Mouse (Mus musculus) lung, postnatal 25 days (tissue): ENCODE measurements around the gene Sept14.

Source experiments
- DNase-seq: peaks from one replicate; pipeline ENCODE4 v3.0.0; 2022; ENCODE audit warnings: low spot score

Sept14 gene

DNA sequence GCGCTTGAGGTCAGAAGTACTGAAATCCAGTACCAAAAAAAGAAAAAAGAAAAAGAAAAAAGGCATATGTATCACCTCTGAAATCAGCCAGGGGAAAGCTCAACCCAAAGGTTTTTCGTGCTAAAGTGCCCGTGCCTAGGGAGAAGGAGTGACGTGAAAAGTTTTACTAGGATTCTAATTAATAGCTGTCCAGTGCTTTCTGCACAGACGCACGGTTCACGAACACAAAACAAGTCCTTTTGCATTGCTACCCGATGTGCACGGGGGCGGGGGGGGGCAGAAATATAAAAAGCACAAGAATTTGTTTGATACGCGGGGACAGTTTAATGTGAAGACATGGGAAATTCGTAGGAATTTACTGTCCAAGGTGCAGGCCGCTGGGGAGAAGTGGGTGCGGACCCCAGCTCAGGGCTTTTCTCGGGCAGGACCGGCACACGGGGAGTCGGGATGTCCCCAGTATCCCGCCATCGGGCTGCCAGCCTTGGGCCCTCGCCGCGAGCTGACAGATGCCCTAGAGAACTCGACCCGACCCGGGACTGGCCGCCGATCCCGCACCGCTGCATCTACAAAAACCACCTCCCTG is 38.8 kb downstream of the Sept14 start:
- DNase-seq, result no peak

DNA sequence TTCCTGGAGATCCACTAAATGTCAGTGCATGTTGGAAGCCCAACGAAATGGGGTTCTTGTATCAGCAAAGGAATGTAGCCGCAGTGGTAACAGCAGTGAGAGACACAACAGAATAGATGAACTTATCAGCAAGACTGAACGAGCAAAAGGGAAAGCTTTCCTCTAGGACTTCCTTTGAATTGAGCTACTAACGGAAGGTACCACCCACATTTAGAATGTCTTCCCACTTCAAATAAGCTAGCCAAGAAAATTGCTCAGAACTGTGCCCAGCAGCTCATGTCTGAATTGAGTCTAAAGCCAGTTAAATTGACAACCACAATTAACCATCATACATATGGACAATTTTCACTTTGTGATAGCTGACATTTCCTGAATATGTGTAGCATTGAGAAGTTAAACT is 40.5 kb downstream of the Sept14 start:
- DNase-seq, result no peak

DNA sequence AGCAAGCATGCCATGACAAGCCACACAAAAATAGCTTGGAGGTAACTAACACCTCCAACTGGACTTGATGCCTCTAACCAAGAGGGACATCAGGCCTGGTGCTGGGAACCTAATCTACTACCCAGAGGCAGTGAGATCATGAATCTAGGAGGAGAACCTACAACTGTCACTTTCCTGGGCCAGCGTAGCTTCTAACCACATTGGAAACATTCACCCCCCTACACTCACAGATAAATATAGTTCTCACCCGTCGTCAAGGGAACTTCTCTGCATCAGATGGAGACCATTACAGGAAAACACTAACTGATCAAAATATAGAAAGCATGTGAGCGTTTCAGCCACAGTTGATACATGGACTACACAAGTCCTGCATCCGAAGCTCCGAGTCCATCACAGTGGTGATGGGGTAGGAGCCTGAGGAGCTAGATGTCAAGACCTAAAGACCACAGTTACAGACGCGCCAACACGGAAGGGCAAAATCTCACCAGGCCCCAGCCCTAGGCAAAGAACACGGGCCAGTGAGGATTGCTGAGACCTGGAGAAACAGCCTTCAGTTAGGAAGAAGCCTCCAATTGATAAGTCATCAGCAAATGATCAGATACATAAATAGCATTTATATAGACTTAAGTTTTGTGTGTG is 41.9 kb downstream of the Sept14 start:
- DNase-seq, result no peak

DNA sequence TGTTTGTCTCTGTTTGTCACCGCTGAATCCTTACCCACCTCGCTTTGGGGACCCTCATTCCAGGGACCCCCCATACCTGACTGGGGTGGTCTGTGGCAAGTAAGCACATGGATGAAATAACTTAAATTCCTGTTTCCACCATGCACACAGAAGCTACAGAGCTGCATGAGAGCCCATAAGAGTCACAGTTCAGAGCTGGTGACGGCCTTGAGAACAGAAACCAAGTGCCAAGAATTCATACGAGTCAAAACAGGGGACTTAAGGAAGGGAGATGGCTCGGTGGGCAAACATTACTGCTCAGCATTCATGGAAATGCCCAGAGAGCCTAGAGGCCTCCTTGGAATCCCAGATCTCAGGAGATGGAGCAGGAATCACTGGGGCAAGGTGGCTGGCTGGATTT is 44.2 kb downstream of the Sept14 start:
- DNase-seq, result no peak

DNA sequence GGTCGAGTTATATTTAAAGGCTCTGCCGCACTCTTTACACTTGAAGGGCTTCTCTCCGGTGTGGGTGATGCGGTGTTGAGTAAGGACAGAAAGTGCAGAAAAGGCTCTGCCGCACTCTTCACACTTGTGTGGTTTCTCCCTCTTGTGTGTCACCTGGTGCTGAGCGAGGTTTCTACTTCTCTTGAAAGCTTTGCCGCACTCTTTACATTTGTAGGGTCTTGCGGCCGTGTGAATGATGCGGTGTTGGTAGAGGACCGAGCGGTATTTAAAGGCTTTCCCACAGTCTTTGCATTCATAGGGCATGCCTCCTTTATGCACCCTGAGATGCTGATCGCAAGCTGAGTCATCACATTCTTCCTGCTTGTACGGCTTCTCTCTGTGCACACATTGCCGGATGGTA is 50.4 kb downstream of the Sept14 start:
- DNase-seq, result no peak

DNA sequence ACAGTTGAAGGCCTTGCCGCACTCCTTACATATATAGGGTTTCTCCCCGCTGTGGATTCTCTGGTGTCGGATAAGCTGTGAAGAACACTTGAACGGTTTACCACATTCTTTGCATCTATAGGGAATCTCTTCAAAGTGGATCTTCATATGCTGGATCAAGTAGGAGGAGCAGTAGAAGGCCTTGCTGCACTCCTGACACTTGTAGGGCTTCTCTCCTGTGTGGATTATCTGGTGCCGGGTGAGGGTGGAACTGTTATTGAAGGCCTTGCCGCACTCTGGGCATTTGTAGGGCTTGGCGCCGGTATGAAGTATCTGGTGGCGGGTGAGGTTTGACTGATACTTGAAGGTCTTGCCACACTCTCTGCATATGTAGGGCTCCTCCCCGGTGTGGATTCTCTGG is 51.3 kb downstream of the Sept14 start:
- no peak for DNase-seq

DNA sequence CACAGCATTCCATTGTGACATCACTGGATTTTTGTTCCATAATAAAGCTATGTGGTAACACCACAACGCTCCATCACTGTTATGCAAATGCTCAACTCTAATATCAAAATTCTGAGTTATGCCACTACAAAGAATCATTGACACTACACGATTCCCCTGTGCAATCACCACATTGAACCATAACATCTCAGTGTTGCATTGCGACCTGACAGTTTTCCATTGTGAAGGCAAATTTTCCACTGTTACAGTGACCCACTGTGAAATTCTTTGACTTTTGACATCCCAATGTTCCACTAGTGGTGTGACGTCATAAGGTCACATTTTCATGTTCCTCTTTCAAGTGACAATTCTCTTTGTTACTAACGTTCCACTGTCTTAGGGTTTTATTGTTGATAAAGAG is 57.5 kb downstream of the Sept14 start:
- no peak for DNase-seq
